ENCODE assay signal across 7 mouse cellular contexts in the genomic region with DNA sequence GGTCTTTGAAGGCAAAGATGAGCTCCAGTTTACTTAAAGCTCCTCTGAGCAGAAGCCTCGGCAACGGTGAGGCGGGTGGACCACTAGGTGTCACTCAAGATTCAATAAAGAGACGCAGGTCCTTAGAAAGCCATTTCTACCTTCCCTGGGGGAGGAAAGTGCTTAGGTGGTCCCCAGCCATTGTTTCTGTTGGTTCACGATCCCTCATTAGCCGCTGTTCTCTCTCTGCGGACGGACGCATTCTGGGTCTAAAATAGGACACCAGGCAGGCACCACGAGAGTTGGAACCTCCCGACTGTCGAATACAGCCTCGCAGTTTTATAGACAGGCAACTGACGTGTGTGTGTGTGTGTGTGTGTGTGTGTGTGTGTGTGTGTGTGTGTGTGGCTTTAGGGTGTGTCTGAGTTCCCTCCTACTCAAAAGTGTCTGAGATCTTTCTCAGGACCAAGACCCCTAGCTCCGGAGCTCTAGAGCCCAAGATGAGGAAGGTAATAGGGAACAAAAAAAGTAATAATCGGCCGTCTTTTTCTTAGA. TPM values are rescaled to one million over a fixed set of nuclear protein-coding genes. Genes with fewer than 3 reads are reported as not detected.
A peak's percentile ranks its signal among the peaks of the same experiment; 100 is the strongest.
DNase-seq lines count a peak whose midpoint lies in the region; ATAC-seq and TF ChIP-seq lines count a peak whose summit lies in the region.

No protein-coding gene starts in this region.

- peak overlapping the region; percentile 31 for H3K4me2 ChIP-seq in limb, embryonic 11.5 days (ENCODE audit: low read depth, severe bottlenecking)
- H3K4me2 ChIP-seq in midbrain, embryonic 14.5 days (ENCODE audit: low read length), result peak overlapping the region; percentile 38

- no peak overlapping the region for H3K9ac ChIP-seq in limb, embryonic 11.5 days (ENCODE audit: low read length)
- no peak overlapping the region for H3K9ac ChIP-seq in midbrain, embryonic 14.5 days (replicated peaks; ENCODE audit: low read length)

- H3K4me1 ChIP-seq in limb, embryonic 11.5 days (ENCODE audit: control insufficient read depth, insufficient read depth, low read length), result no peaks in the 10 kb centered on the region
- H3K4me1 ChIP-seq in midbrain, embryonic 14.5 days (ENCODE audit: control insufficient read depth, insufficient read depth, low read length), result peaks cover 8% of the 10 kb centered on the region
- H3K4me1 ChIP-seq in spleen, adult 2 months (ENCODE audit: control insufficient read depth, insufficient read depth, insufficient read length), result no peaks in the 10 kb centered on the region

- no peak for ATAC-seq in limb, embryonic 11.5 days (ENCODE audit: insufficient number of reproducible peaks, low FRiP score, low TSS enrichment, low read depth)
- peak; percentile 55; the same call in 1 of the 2 replicates for ATAC-seq in midbrain, embryonic 14.5 days (ENCODE audit: low FRiP score, low TSS enrichment)

- no peaks in the 10 kb centered on the region for H3K27me3 ChIP-seq in limb, embryonic 11.5 days (ENCODE audit: control insufficient read depth, insufficient read depth, low read length)
- H3K27me3 ChIP-seq in midbrain, embryonic 14.5 days (ENCODE audit: control insufficient read depth, insufficient read depth, low read length), result no peaks in the 10 kb centered on the region
- H3K27me3 ChIP-seq in spleen, adult 2 months (ENCODE audit: control insufficient read depth, insufficient read depth, low read length), result no peaks in the 10 kb centered on the region

- peak; percentile 69; the same call in 1 of the 2 replicates for TF ChIP-seq CTCF in spleen, adult 2 months (IDR thresholded peaks at IDR 0.05; ENCODE audit: extremely low read depth, insufficient read depth, insufficient read length, insufficient replicate concordance)

- TF ChIP-seq POLR2A in spleen, adult 2 months (IDR thresholded peaks at IDR 0.05; ENCODE audit: low read depth, low read length), result no peak

- no peak overlapping the region for H3K27ac ChIP-seq in limb, embryonic 11.5 days (replicated peaks; ENCODE audit: low read depth, low read length)
- H3K27ac ChIP-seq in midbrain, embryonic 14.5 days (replicated peaks; ENCODE audit: low read depth, low read length), result 0 out of 2 replicates have a peak overlapping the region, but pooled peaks have one; percentile 37
- H3K27ac ChIP-seq in spleen, adult 2 months (ENCODE audit: insufficient read depth, low read length), result no peak overlapping the region

- peak overlapping the region; percentile 14; the same call in 1 of the 2 replicates for H3K4me3 ChIP-seq in limb, embryonic 11.5 days (ENCODE audit: low read depth, low read length)
- 0 out of 2 replicates have a peak overlapping the region, but pooled peaks have one; percentile 5 for H3K4me3 ChIP-seq in midbrain, embryonic 14.5 days (replicated peaks; ENCODE audit: low read depth, low read length)
- H3K4me3 ChIP-seq in spleen, adult 2 months (ENCODE audit: extremely low read depth, insufficient read depth, insufficient read length), result peak overlapping the region; percentile 37

- 17% methylated on average over 17 of the region's 17 CpGs for WGBS in limb, embryonic 11.5 days
- 12% methylated on average over 17 of the region's 17 CpGs for WGBS in midbrain, embryonic 14.5 days
- WGBS in spleen, adult 2 months, result 6% methylated on average over 17 of the region's 17 CpGs

- no peaks in the 10 kb centered on the region for H3K9me3 ChIP-seq in limb, embryonic 11.5 days (ENCODE audit: control insufficient read depth, low read length)
- H3K9me3 ChIP-seq in midbrain, embryonic 14.5 days (ENCODE audit: control insufficient read depth, low read length), result no peaks in the 10 kb centered on the region

- no peaks in the 10 kb centered on the region for H3K36me3 ChIP-seq in limb, embryonic 11.5 days (ENCODE audit: control insufficient read depth, insufficient read depth, low read length)
- no peaks in the 10 kb centered on the region for H3K36me3 ChIP-seq in midbrain, embryonic 14.5 days (ENCODE audit: control insufficient read depth, insufficient read depth, low read length)
- no peaks in the 10 kb centered on the region for H3K36me3 ChIP-seq in spleen, adult 2 months (ENCODE audit: control insufficient read depth, insufficient read depth, low read length)

- DNase-seq in adrenal gland, adult 2 months, result peak; percentile 71
- peak; percentile 70 for DNase-seq in embryo, embryonic 9.5 days (ENCODE audit: extremely low spot score)
- DNase-seq in heart, adult 18-20 months, result peak; percentile 77 to 88
- DNase-seq in kidney, adult 18-20 months, result peak; percentile 82
- peak; percentile 76 for DNase-seq in limb, embryonic 11.5 days (ENCODE audit: low spot score)
- peak; percentile 91 for DNase-seq in midbrain, embryonic 14.5 days
- DNase-seq in spleen, adult 2 months (ENCODE audit: low read depth in 1 of 2, low spot score in 2 of 2), result peak; percentile 50 to 59

RNA-seq across cellular contexts. Expression of gene Plxnc1, which starts 47.0 kb away (rescaled TPM):
- total RNA-seq in adrenal gland, adult 2 months (2021), result 1 to 10 TPM; 2.4 to 8.0 TPM
- polyA plus RNA-seq in adrenal gland, adult 2 months (2012; rRNA removed), result 1.0 and 1.1 TPM in 2 replicates
- 1 to 10 TPM; 1.8 to 3.4 TPM for total RNA-seq in heart, adult 18-20 months (2021)
- 0.64 and 0.81 TPM in 2 replicates for polyA plus RNA-seq in limb, embryonic 11.5 days (2014; fragmentation: Nextera tagmentation; extraction: Ambion mirVana)
- polyA plus RNA-seq in midbrain, embryonic 14.5 days (2014; fragmentation: Nextera tagmentation; extraction: Ambion mirVana), result 23.0 and 23.4 TPM in 2 replicates
- 15.8 and 18.6 TPM in 2 replicates for polyA plus RNA-seq in spleen, adult 2 months (2012; rRNA removed)
